Mouse (Mus musculus): ENCODE measurements around the gene Rab29.

DNA sequence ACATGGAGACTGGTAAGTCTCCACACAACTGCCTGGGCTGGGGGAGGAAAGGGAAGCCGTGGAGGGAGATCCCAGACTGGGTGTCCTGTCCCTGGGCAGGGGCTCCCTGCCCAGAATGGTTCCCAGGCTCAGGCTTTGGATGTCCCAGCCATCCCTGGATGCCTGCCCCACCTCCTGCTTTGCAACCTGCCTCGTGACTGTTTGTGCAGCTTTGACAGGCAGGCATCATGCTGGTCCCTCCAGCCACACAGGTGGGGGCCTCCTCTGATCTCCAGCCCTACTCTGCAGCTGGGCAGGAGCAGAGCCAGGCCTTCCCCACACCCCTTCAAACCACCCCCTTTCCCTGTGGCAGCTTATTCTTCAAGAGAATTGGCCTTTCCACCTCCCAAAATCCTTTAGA lies 27.7 kb upstream of the Rab29 start:
- TF ChIP-seq CTCF (IDR thresholded peaks at IDR 0.05; ENCODE audit: control insufficient read depth, insufficient read depth, insufficient replicate concordance, low read depth, low read length) (no peak), POLR2A (IDR thresholded peaks at IDR 0.05; ENCODE audit: control insufficient read depth, low read depth, low read length) (no peak)
